Mouse (Mus musculus) left cerebral cortex, adult 2 months (tissue): ENCODE measurements around the gene Slc6a13. TPM values are rescaled to one million over a fixed set of nuclear protein-coding genes. Genes with fewer than 3 reads are reported as not detected.
"Not testable (repeated sequence)": the region's sequence is repeated elsewhere in the genome, so short reads cannot be mapped to it uniquely, and the experiment has no call there.

Source experiments
- DNase-seq, 2 experiments: peaks; one replicate each; pipeline ENCODE4 v3.0.0; 2021 to 2022; ENCODE audit warnings: low spot score in 2 of 2, mixed read lengths in 1 of 2; ENCODE audit errors: extremely low spot score in 1 of 2
- H3K27ac ChIP-seq: fragments of 200-600 bp; 2 replicates; pipeline ENCODE4 v1.8.1; 2022
- H3K4me3 ChIP-seq: fragments of 200-600 bp; 2 replicates; pipeline ENCODE4 v1.8.1; 2022
- CTCF ChIP-seq: fragments of 200-600 bp; IDR thresholded peaks from 2 replicates; pipeline ENCODE4 v1.8.1; 2022; ENCODE audit warnings: antibody characterized with exemption, mild to moderate bottlenecking, moderate library complexity
- intact Hi-C: fragments of 180-260 bp; cut with DNase I; formaldehyde crosslinking; loops from one replicate; pipeline ENCODE4 v1.15.1; 2025
- microRNA-seq, 2 experiments: library from miRNA; unstranded; fragments of <30 nt; microRNA quantifications; one replicate each; pipeline ENCODE4 v1.2.0; 2021
- total RNA-seq, 2 experiments: library from RNA; stranded (reverse); gene quantifications; 2 replicates each; pipeline ENCODE4 v1.2.3; 2021

Slc6a13 gene
- total RNA-seq, 2 experiments from 2014 or later: 18.0 to 18.5 TPM

- H3K4me3 ChIP-seq: no peak overlapping the region
- intact Hi-C loops: no loop called here
- TF ChIP-seq CTCF: no peak
Measured at GRCm38 (mm10) chr6:121356041-121356440, 56.0 kb downstream of the Slc6a13 start.

GRCm38 (mm10) chr6:121357232-121357631 is 57.2 kb downstream of the Slc6a13 start:
- intact Hi-C loops: no loop called here
- DNase-seq: no peak
- no peak for TF ChIP-seq CTCF
- Histone ChIP-seq H3K4me3 (no peak overlapping the region), H3K27ac (no peak overlapping the region)

More at GRCm38 (mm10) chr6:121356041-121356440, 56.0 kb downstream of the Slc6a13 start:
- H3K27ac ChIP-seq: no peak overlapping the region
- no peak for DNase-seq

- DNase-seq: no peak
- intact Hi-C loops: loop anchor here (10.0 kb wide), 1 partner anchor 178 kb away; the partner anchor contains the start of gene Pex26
- no peak overlapping the region for H3K4me3 ChIP-seq
Measured at GRCm38 (mm10) chr6:121363061-121363460, 63.0 kb downstream of the Slc6a13 start.

GRCm38 (mm10) chr6:121363956-121364355 is 63.9 kb downstream of the Slc6a13 start:
- Histone ChIP-seq H3K27ac (no peak overlapping the region), H3K4me3 (no peak overlapping the region)
- no peak for TF ChIP-seq CTCF
- intact Hi-C loops: loop anchor here (10.0 kb wide), 1 partner anchor 179 kb away; the partner anchor contains the start of gene Pex26
- DNase-seq: no peak

More at GRCm38 (mm10) chr6:121363061-121363460, 63.0 kb downstream of the Slc6a13 start:
- no peak for TF ChIP-seq CTCF
- H3K27ac ChIP-seq: no peak overlapping the region

GRCm38 (mm10) chr6:121366537-121366936 is 66.5 kb downstream of the Slc6a13 start:
- not testable (repeated sequence) for H3K27ac ChIP-seq, H3K4me3 ChIP-seq
- intact Hi-C loops: loop anchor here (2.0 to 10.0 kb wide), 2 partner anchors 28 to 182 kb away; partner anchors contain the start of gene Pex26
- TF ChIP-seq CTCF: peak; percentile 57
- DNase-seq: peak in 1 of 2 experiments; percentile 29

GRCm38 (mm10) chr6:121367099-121367498 is 67.1 kb downstream of the Slc6a13 start:
- Histone ChIP-seq H3K4me3 (no peak overlapping the region), H3K27ac (no peak overlapping the region)
- no peak for TF ChIP-seq CTCF
- intact Hi-C loops: loop anchor here (2.0 to 10.0 kb wide), 2 partner anchors 28 to 182 kb away; partner anchors contain the start of gene Pex26
- no peak for DNase-seq

GRCm38 (mm10) chr6:121371197-121371980 is 71.4 kb downstream of the Slc6a13 start:
- intact Hi-C loops: loop anchor here (2.0 kb wide), 1 partner anchor 99 kb away; no protein-coding TSS in a partner anchor
- no peak overlapping the region; the same call in 1 of the 2 replicates for H3K27ac ChIP-seq
- no peak overlapping the region for H3K4me3 ChIP-seq
- no peak for DNase-seq
- no peak for TF ChIP-seq CTCF

- no peak overlapping the region for H3K27ac ChIP-seq
- TF ChIP-seq CTCF: no peak
- no peak for DNase-seq
- intact Hi-C loops: no loop called here
- no peak overlapping the region for H3K4me3 ChIP-seq
Measured at GRCm38 (mm10) chr6:121376159-121376558, 76.1 kb downstream of the Slc6a13 start.

- no peak for DNase-seq
- Histone ChIP-seq H3K4me3 (no peak overlapping the region), H3K27ac (no peak overlapping the region)
- TF ChIP-seq CTCF: no peak
- intact Hi-C loops: no loop called here
Measured at GRCm38 (mm10) chr6:121378256-121378655, 78.2 kb downstream of the Slc6a13 start.

GRCm38 (mm10) chr6:121380576-121380975 is 80.5 kb downstream of the Slc6a13 start:
- DNase-seq: no peak
- Histone ChIP-seq H3K4me3 (no peak overlapping the region), H3K27ac (no peak overlapping the region)
- TF ChIP-seq CTCF: no peak
- intact Hi-C loops: no loop called here

- no peak for TF ChIP-seq CTCF
- intact Hi-C loops: no loop called here
- DNase-seq: no peak
- no peak overlapping the region for H3K4me3 ChIP-seq
- no peak overlapping the region for H3K27ac ChIP-seq
Measured at GRCm38 (mm10) chr6:121382071-121382470, 82.0 kb downstream of the Slc6a13 start.

GRCm38 (mm10) chr6:121385397-121385796 is 85.4 kb downstream of the Slc6a13 start:
- no peak overlapping the region for H3K27ac ChIP-seq
- no peak for DNase-seq
- no peak overlapping the region for H3K4me3 ChIP-seq
- intact Hi-C loops: no loop called here
- TF ChIP-seq CTCF: no peak

Small RNA genes lying within 50 kb of the gene (microRNA-seq; reads per million reads assigned to microRNA genes)
- 0 reads per million in 2 experiments for gene Gm24855

Other genes with a start within 250 kb of the Slc6a13 start
- 100 to 1,000 TPM; 127 to 141 TPM for gene Mical3, start 169.2 kb upstream of the Slc6a13 start, total RNA-seq
- 10 to 100 TPM; 15.0 to 15.1 TPM for gene Pex26, start 116.6 kb upstream of the Slc6a13 start, total RNA-seq
- gene Tuba8, start 89.5 kb upstream of the Slc6a13 start, total RNA-seq: 10 to 100 TPM; 10.6 to 12.2 TPM
- under 1 TPM; 0.18 to 0.89 TPM for gene Usp18, start 54.3 kb upstream of the Slc6a13 start, total RNA-seq
- gene Slc6a12, start 42.8 kb downstream of the Slc6a13 start, total RNA-seq: 1 to 10 TPM; 1.6 to 1.7 TPM
- 100 to 1,000 TPM; 116 to 121 TPM for gene Iqsec3, start 173.5 kb downstream of the Slc6a13 start, total RNA-seq